Mouse (Mus musculus): ENCODE measurements around the gene Acap1.

- TF ChIP-seq POLR2A (IDR thresholded peaks at IDR 0.05; ENCODE audit: low read depth, low read length) (no peak), CTCF (IDR thresholded peaks at IDR 0.05; ENCODE audit: extremely low read depth, insufficient read length, insufficient replicate concordance, low read depth, low read length) (no peak)
Measured at GRCm38 (mm10) chr11:69929712-69930111, 34.4 kb upstream of the Acap1 start.
